Mouse (Mus musculus) brain, embryonic 14.5 days (tissue): ENCODE data around the gene Dennd1a.

Source experiments
- CTCF ChIP-seq: fragments of 200-500 bp; IDR thresholded peaks from 2 replicates; pipeline ENCODE4 v1.5.1; 2012; ENCODE audit warnings: inconsistent platforms, mild to moderate bottlenecking, moderate library complexity, borderline replicate concordance; ENCODE audit not compliant: insufficient read depth, insufficient read length; ENCODE audit errors: extremely low read depth
- POLR2A ChIP-seq: fragments of 200-500 bp; IDR thresholded peaks from 2 replicates; pipeline ENCODE4 v1.6.1; 2012; ENCODE audit warnings: mild to moderate bottlenecking, inconsistent platforms, borderline replicate concordance; ENCODE audit not compliant: poor library complexity, insufficient read depth, insufficient read length, severe bottlenecking; ENCODE audit errors: extremely low read depth

DNA sequence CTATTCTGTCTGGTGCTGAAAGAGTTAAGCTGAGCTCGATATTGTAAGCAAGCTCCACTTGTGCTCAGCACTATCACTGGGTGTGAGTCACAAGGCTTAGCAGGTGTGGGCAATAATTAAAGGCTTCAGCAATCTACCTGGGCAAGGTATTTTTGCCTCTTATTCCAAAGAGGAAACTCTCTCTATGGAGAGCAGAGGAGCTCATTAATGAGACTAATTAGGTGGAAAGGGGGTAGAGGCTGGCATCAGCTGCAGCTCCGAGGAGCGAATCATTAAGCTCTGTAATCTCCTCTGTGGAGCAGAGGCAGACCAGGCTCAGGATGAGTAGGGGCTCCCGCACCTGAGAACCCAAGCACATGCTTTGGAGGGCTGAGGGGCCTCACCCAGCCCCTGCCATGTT is 407.5 kb downstream of the Dennd1a start:
- TF ChIP-seq CTCF (no peak), POLR2A (no peak)
